ENCODE assay signal across 9 mouse cellular contexts in genomic region chr3:109010489-109011260, GRCm38 (mm10). TPM values are rescaled to one million over a fixed set of nuclear protein-coding genes. Genes with fewer than 3 reads are reported as not detected.
DNase-seq lines count a peak whose midpoint lies in the region; ATAC-seq and TF ChIP-seq lines count a peak whose summit lies in the region.
"Had no signal": no experiment of that assay in that cellular context is flagged by ENCODE, and none has a peak within 500 bp of the region (broad histone marks: within the 10 kb centered on the region; RNA-seq: fewer than 3 reads in every experiment).

No protein-coding gene starts in this region.

- TF ChIP-seq POLR2A in lung, adult 2 months (IDR thresholded peaks at IDR 0.05; ENCODE audit: borderline replicate concordance, extremely low read depth, low read depth, low read length) = no peak
- TF ChIP-seq POLR2A in small intestine, adult 2 months (IDR thresholded peaks at IDR 0.05; ENCODE audit: low read depth, low read length) = no peak

- no peak overlapping the region for H3K4me3 ChIP-seq in lung, adult 2 months (replicated peaks; ENCODE audit: extremely low read depth, low read depth, low read length)
- no peak overlapping the region for H3K4me3 ChIP-seq in intestine, embryonic 14.5 days (ENCODE audit: low read depth, low read length)
- no peak overlapping the region for H3K4me3 ChIP-seq in small intestine, adult 2 months (ENCODE audit: low read depth, low read length)
- H3K4me3 ChIP-seq in forebrain, embryonic 13.5 days = no peak overlapping the region
- H3K4me3 ChIP-seq: limb, embryonic 15.5 days had no signal

- H3K36me3 ChIP-seq in intestine, embryonic 14.5 days (ENCODE audit: control insufficient read depth, insufficient read depth, low read length) = no peaks in the 10 kb centered on the region
- H3K36me3 ChIP-seq in small intestine, adult 2 months (ENCODE audit: control insufficient read depth, insufficient read depth, low read length) = no peaks in the 10 kb centered on the region
- no peaks in the 10 kb centered on the region for H3K36me3 ChIP-seq in forebrain, embryonic 13.5 days (ENCODE audit: poor library complexity, severe bottlenecking)
- H3K36me3 ChIP-seq: limb, embryonic 15.5 days had no signal

- H3K27ac ChIP-seq in intestine, embryonic 14.5 days (ENCODE audit: low read depth) = peak overlapping the region; percentile 82
- peak overlapping the region; percentile 53; the same call in 1 of the 2 replicates for H3K27ac ChIP-seq in small intestine, adult 2 months (ENCODE audit: insufficient read depth, low read depth, low read length)
- no peak overlapping the region for H3K27ac ChIP-seq in forebrain, embryonic 13.5 days
- H3K27ac ChIP-seq: limb, embryonic 15.5 days had no signal

- 7% methylated on average over 7 of the region's 7 CpGs for WGBS in lung, adult 2 months
- WGBS in intestine, embryonic 14.5 days = 16% methylated on average over 7 of the region's 7 CpGs
- WGBS in small intestine, adult 2 months = 7% methylated on average over 7 of the region's 7 CpGs
- 77% methylated on average over 7 of the region's 7 CpGs for WGBS in forebrain, embryonic 13.5 days

- TF ChIP-seq CTCF in lung, adult 2 months (IDR thresholded peaks at IDR 0.05; ENCODE audit: insufficient read depth, low read length) = no peak
- no peak for TF ChIP-seq CTCF in small intestine, adult 2 months (IDR thresholded peaks at IDR 0.05; ENCODE audit: extremely low read depth, insufficient read length, insufficient replicate concordance, low read depth, low read length)

- H3K4me2 ChIP-seq in intestine, embryonic 14.5 days (ENCODE audit: low read length) = no peak overlapping the region
- H3K4me2 ChIP-seq in forebrain, embryonic 13.5 days = no peak overlapping the region
- H3K4me2 ChIP-seq: limb, embryonic 15.5 days had no signal

- H3K9ac ChIP-seq in intestine, embryonic 14.5 days (ENCODE audit: low read length) = no peak overlapping the region
- no peak overlapping the region for H3K9ac ChIP-seq in forebrain, embryonic 13.5 days
- H3K9ac ChIP-seq: limb, embryonic 15.5 days had no signal

- no peak for ATAC-seq in CD4-positive, CD25-positive, alpha-beta regulatory T cell, adult 4 months
- ATAC-seq in intestine, embryonic 14.5 days (replicated peaks; ENCODE audit: low FRiP score, low TSS enrichment, low read depth) = 0 out of 2 replicates have a peak, but pooled peaks have one; percentile 64
- no peak for ATAC-seq in forebrain, embryonic 13.5 days

- peaks cover 16% of the 10 kb centered on the region for H3K4me1 ChIP-seq in lung, adult 2 months (ENCODE audit: control insufficient read depth, insufficient read depth, low read length)
- H3K4me1 ChIP-seq in intestine, embryonic 14.5 days (replicated peaks; ENCODE audit: control insufficient read depth, insufficient read depth, low read length) = peaks cover 20% of the 10 kb centered on the region
- H3K4me1 ChIP-seq in small intestine, adult 2 months (ENCODE audit: control insufficient read depth, insufficient read depth, insufficient read length, low read length) = no peaks in the 10 kb centered on the region; the same call in 1 of the 2 replicates
- no peaks in the 10 kb centered on the region for H3K4me1 ChIP-seq in forebrain, embryonic 13.5 days

- H3K9me3 ChIP-seq in intestine, embryonic 14.5 days (ENCODE audit: control insufficient read depth, low read length) = 0 out of 2 replicates have a peak, but pooled peaks cover 4% of the 10 kb centered on the region
- no peaks in the 10 kb centered on the region for H3K9me3 ChIP-seq in forebrain, embryonic 13.5 days (replicated peaks)
- H3K9me3 ChIP-seq: limb, embryonic 15.5 days had no signal

- DNase-seq in CD4-positive, CD25-positive, alpha-beta regulatory T cell, adult 2 months (ENCODE audit: low read depth, low spot score) = peak; percentile 21
- peak; percentile 46 to 70 for DNase-seq in lung, adult 18-20 months
- no peak for DNase-seq in lung, adult 2 months
- no peak for DNase-seq in intestine, embryonic 14.5 days (ENCODE audit: low spot score)
- DNase-seq in cerebellum, adult 9-10 months = no peak

- H3K27me3 ChIP-seq in intestine, embryonic 14.5 days (replicated peaks; ENCODE audit: control insufficient read depth, insufficient read depth, low read length) = no peaks in the 10 kb centered on the region
- no peaks in the 10 kb centered on the region for H3K27me3 ChIP-seq in small intestine, adult 2 months (ENCODE audit: control insufficient read depth, insufficient read depth, low read length)
- H3K27me3 ChIP-seq in forebrain, embryonic 13.5 days = no peaks in the 10 kb centered on the region
- H3K27me3 ChIP-seq: limb, embryonic 15.5 days had no signal

RNA-seq across cellular contexts. Expression of gene Fam102b, which starts 16.7 kb away (rescaled TPM):
- 1 to 10 TPM; 3.0 to 3.6 TPM for polyA plus RNA-seq in CD4-positive, CD25-positive, alpha-beta regulatory T cell, adult 4 months (2017; shearing (Covaris generic))
- 7.5 and 10.7 TPM in 2 replicates for polyA plus RNA-seq in lung, adult 2 months (2012; rRNA removed)
- polyA plus RNA-seq in intestine, embryonic 14.5 days (2014; fragmentation: Nextera tagmentation; extraction: Ambion mirVana) = 10.3 and 11.8 TPM in 2 replicates
- polyA plus RNA-seq in small intestine, adult 2 months (2012; rRNA removed) = 1.0 and 3.0 TPM in 2 replicates
- 6.3 and 6.7 TPM in 2 replicates for polyA plus RNA-seq in forebrain, embryonic 13.5 days (2015; fragmentation: Nextera tagmentation; extraction: Ambion mirVana)

Comparison
In these comparisons a context has a peak if more than half of its experiments do, and no peak if none do; other contexts are left out.
1. DNase-seq: peak in CD4-positive, CD25-positive, alpha-beta regulatory T cell, adult 2 months (single experiment) and lung, adult 18-20 months (2 of 2); none in lung, adult 2 months (single experiment), intestine, embryonic 14.5 days (single experiment) and cerebellum, adult 9-10 months (single experiment).